Mouse (Mus musculus) bone marrow macrophage, adult 2 months (primary cell): ENCODE data around the gene Bmp2k.

ENCODE experiments used
- CTCF ChIP-seq: IDR thresholded peaks from 2 replicates; pipeline ENCODE4 v1.5.1; 2012; ENCODE audit warnings: low read depth, mild to moderate bottlenecking, low read length, moderate library complexity
- POLR2A ChIP-seq: IDR thresholded peaks from 2 replicates; pipeline ENCODE4 v1.6.1; 2012; ENCODE audit warnings: mild to moderate bottlenecking, low read depth, low read length, borderline replicate concordance

DNA sequence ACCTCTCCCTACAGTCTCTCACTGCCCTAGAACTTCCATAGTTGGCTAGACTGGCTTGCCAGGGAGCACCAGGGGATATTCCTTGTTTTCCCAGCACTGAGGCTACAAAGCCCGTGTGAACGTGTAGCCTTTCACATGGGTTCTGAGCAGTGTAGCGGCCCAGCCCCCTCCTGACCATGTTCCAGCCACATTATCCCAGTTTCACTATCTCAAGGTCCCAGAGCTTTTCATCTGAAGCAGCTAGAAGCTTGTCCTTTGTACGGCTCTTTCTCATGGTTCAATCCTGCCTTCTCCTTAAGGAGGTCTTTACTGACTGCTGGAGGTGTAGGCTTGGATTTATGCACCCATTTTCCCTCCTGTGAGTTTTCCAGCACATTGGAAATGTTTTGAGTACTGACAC lies 87.1 kb downstream of the Bmp2k start:
- TF ChIP-seq POLR2A = no peak
- no peak for TF ChIP-seq CTCF
